Mouse (Mus musculus): Measurements from ENCODE around the gene Glt1d1. TPM values are rescaled to one million over a fixed set of nuclear protein-coding genes. Genes with fewer than 3 reads are reported as not detected.

The Glt1d1 gene
- polyA plus RNA-seq, 1 experiment: 2.5 TPM

DNA sequence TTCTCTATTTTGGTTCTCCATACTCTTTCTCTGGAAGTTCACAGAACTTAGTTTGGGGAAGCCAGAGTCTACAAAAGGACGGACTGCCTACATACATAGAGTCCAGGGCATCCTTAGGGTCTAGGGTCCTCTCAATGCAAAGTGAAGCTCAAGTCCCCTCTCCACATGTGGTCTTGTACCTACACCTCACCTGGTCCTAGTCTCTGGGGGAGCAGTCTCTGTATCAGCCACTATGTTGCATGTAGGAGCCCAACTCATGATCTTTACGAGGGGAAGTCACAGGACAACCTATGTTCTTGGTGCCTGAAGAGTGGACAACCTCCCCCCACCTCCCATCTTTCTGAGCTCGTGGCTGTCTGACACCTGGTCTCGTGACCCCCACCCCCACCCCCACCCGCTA, 391 bp upstream of the Glt1d1 start:
- Histone ChIP-seq H3K27me3 (replicated peaks; ENCODE audit: control insufficient read depth, insufficient read depth, low read length) (no peaks in the 10 kb centered on the region), H3K27ac (ENCODE audit: insufficient read depth, low read depth, low read length) (no peak overlapping the region), H3K4me1 (ENCODE audit: control insufficient read depth, insufficient read depth, low read length) (no peaks in the 10 kb centered on the region), H3K4me3 (ENCODE audit: insufficient read depth, low read depth, low read length) (no peak overlapping the region), H3K36me3 (ENCODE audit: control insufficient read depth, insufficient read depth, low read length) (no peaks in the 10 kb centered on the region)
- DNase-seq: no peak
- WGBS: 16% methylated on average over 5 of the region's 5 CpGs
- TF ChIP-seq CTCF (conservative IDR thresholded peaks at IDR 0.05; ENCODE audit: insufficient read depth, insufficient read length, low read depth, low read length) (no peak), POLR2A (IDR thresholded peaks at IDR 0.05; ENCODE audit: low read depth, low read length) (no peak)

DNA sequence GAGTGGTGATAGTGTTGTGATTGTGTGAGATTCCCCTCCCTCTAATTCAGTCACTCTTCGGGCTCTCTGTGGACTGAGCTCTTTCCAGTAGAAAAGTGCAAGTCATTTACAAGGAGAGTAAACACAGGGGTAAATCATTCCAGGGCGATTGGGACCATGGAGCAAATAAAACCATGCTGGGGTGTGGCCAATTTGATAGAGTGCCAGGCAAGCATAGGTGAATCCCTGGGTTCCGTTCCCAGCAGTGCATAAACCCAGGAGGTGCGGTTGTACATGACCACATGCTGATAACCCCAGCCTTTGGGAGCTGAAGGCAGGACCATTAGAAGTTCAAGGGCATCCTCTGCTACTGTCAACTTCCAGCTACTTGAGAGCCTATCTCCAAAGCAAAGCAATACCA, 1.1 kb downstream of the Glt1d1 start:
- peak overlapping the region; percentile 49 for H3K27ac ChIP-seq (ENCODE audit: insufficient read depth, low read depth, low read length)
- 16% methylated on average over 4 of the region's 4 CpGs for WGBS
- DNase-seq: peak; percentile 70
- H3K4me1 ChIP-seq (ENCODE audit: control insufficient read depth, insufficient read depth, low read length): no peaks in the 10 kb centered on the region; the same call in 1 of the 2 replicates
- H3K4me3 ChIP-seq (ENCODE audit: insufficient read depth, low read depth, low read length): 0 out of 2 replicates have a peak overlapping the region, but pooled peaks have one; percentile 8
- TF ChIP-seq POLR2A (IDR thresholded peaks at IDR 0.05; ENCODE audit: low read depth, low read length) (no peak), CTCF (conservative IDR thresholded peaks at IDR 0.05; ENCODE audit: insufficient read depth, insufficient read length, low read depth, low read length) (no peak)
- no peaks in the 10 kb centered on the region for H3K27me3 ChIP-seq (replicated peaks; ENCODE audit: control insufficient read depth, insufficient read depth, low read length)
- no peaks in the 10 kb centered on the region for H3K36me3 ChIP-seq (ENCODE audit: control insufficient read depth, insufficient read depth, low read length)

DNA sequence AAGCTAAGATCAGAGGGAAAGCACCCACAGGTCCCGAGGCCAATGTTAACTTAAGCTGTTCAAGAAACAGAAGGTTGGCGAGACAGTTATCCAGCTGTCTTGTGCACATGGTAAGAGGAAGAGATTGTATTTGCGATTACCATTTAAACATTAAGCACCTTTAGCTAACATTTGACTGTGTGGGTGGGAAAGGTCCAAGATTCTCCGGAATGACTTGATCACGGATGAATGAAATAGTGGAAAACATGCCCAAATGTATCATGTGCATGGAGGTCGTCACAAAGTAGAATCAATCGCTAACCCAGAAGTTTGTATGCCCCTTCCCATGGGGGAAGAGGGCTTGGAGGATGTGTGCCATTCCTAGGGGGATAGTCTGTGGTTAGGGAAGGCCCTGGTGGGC, 1.6 kb downstream of the Glt1d1 start:
- H3K36me3 ChIP-seq (ENCODE audit: control insufficient read depth, insufficient read depth, low read length): no peaks in the 10 kb centered on the region
- H3K4me1 ChIP-seq (ENCODE audit: control insufficient read depth, insufficient read depth, low read length): no peaks in the 10 kb centered on the region; the same call in 1 of the 2 replicates
- no peak for TF ChIP-seq CTCF (conservative IDR thresholded peaks at IDR 0.05; ENCODE audit: insufficient read depth, insufficient read length, low read depth, low read length)
- TF ChIP-seq POLR2A (IDR thresholded peaks at IDR 0.05; ENCODE audit: low read depth, low read length): no peak
- H3K27me3 ChIP-seq (replicated peaks; ENCODE audit: control insufficient read depth, insufficient read depth, low read length): no peaks in the 10 kb centered on the region
- no peak overlapping the region for H3K4me3 ChIP-seq (ENCODE audit: insufficient read depth, low read depth, low read length)
- WGBS: 65% methylated on average over 7 of the region's 7 CpGs
- H3K27ac ChIP-seq (ENCODE audit: insufficient read depth, low read depth, low read length): peak overlapping the region; percentile 7; the same call in 1 of the 2 replicates
- peak; percentile 78 for DNase-seq

DNA sequence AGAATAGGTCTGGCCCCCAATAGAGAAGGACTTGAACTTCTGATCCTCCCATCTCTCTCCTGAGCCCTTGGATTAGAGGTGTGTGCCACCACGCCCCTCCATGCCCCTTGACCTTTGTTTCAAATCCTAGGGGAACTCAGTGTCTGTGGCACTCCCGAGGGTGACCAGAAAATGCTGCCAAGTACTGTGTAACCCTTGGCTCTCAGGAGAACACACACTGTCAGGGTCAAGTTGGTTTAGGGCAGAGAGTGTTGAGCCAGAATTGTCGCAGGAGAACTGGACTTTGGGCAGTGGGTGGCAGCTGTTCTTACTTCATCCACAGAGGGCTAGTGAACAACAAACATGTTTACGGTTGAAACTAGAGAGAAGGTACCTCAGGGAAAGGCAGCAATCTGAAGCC, 5.6 kb downstream of the Glt1d1 start:
- 41% methylated on average over 4 of the region's 4 CpGs for WGBS
- Histone ChIP-seq H3K27ac (ENCODE audit: insufficient read depth, low read depth, low read length) (peak overlapping the region; percentile 90; the same call in 1 of the 2 replicates), H3K36me3 (ENCODE audit: control insufficient read depth, insufficient read depth, low read length) (no peaks in the 10 kb centered on the region), H3K4me3 (ENCODE audit: insufficient read depth, low read depth, low read length) (no peak overlapping the region), H3K4me1 (ENCODE audit: control insufficient read depth, insufficient read depth, low read length) (no peaks in the 10 kb centered on the region; the same call in 1 of the 2 replicates), H3K27me3 (replicated peaks; ENCODE audit: control insufficient read depth, insufficient read depth, low read length) (no peaks in the 10 kb centered on the region)
- peak; percentile 89 for DNase-seq
- TF ChIP-seq POLR2A (IDR thresholded peaks at IDR 0.05; ENCODE audit: low read depth, low read length) (no peak), CTCF (conservative IDR thresholded peaks at IDR 0.05; ENCODE audit: insufficient read depth, insufficient read length, low read depth, low read length) (no peak)

DNA sequence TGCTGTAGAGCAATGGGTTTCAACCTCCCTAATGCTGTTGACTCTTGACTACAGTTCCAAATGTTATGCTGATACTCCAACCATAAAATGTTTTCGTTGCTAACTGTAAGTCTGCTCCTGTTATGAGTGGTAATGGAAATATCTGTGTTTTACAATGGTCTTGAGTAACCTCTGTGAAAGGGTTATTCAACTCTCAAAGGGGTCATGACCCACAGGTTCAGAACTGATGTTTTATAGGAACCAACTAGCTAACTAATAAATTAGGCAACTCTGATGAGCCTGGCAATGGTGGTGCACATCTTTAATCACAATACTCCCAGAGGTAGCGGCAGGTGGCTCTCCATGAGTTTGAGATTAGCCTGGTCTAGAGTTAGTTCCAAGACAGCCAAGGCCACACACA, 6.1 kb downstream of the Glt1d1 start:
- no peaks in the 10 kb centered on the region for H3K27me3 ChIP-seq (replicated peaks; ENCODE audit: control insufficient read depth, insufficient read depth, low read length)
- TF ChIP-seq CTCF (conservative IDR thresholded peaks at IDR 0.05; ENCODE audit: insufficient read depth, insufficient read length, low read depth, low read length) (no peak), POLR2A (IDR thresholded peaks at IDR 0.05; ENCODE audit: low read depth, low read length) (no peak)
- WGBS: 77% methylated on average over 2 of the region's 2 CpGs
- no peaks in the 10 kb centered on the region for H3K36me3 ChIP-seq (ENCODE audit: control insufficient read depth, insufficient read depth, low read length)
- DNase-seq: no peak
- H3K27ac ChIP-seq (ENCODE audit: insufficient read depth, low read depth, low read length): peak overlapping the region; percentile 90; the same call in 1 of the 2 replicates
- H3K4me1 ChIP-seq (ENCODE audit: control insufficient read depth, insufficient read depth, low read length): no peaks in the 10 kb centered on the region; the same call in 1 of the 2 replicates
- no peak overlapping the region for H3K4me3 ChIP-seq (ENCODE audit: insufficient read depth, low read depth, low read length)

DNA sequence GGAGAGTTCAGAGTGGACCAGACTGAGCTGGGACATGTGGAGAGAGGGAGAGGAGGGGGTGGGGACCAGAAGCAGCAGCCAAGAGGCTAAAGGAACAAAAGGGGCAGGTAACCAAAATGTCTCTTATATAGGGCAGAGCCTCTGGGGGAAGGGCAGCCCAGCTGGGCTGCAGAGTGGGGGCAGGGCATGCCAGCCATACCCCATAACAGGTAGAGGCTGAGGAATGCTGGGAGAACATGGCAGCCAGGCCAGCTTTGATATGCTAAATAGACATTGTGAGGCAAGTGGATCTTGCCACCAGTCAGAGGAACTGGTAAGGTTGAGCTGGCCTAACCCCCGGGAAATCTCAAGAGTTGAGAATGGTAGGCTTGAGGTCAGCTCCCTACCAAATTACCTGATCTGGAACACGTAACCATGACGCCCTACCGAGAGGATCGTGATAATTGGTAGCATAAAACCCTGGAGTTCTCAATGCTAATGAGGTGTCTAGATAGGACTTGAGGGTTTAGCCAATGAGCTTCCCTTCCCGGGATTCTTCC, 7.1 kb downstream of the Glt1d1 start:
- no peaks in the 10 kb centered on the region for H3K27me3 ChIP-seq (replicated peaks; ENCODE audit: control insufficient read depth, insufficient read depth, low read length)
- no peak overlapping the region for H3K4me3 ChIP-seq (ENCODE audit: insufficient read depth, low read depth, low read length)
- no peaks in the 10 kb centered on the region for H3K36me3 ChIP-seq (ENCODE audit: control insufficient read depth, insufficient read depth, low read length)
- WGBS: 82% methylated on average over 6 of the region's 6 CpGs
- TF ChIP-seq POLR2A (IDR thresholded peaks at IDR 0.05; ENCODE audit: low read depth, low read length): no peak
- no peak overlapping the region for H3K27ac ChIP-seq (ENCODE audit: insufficient read depth, low read depth, low read length)
- DNase-seq: no peak
- H3K4me1 ChIP-seq (ENCODE audit: control insufficient read depth, insufficient read depth, low read length): no peaks in the 10 kb centered on the region; the same call in 1 of the 2 replicates

DNA sequence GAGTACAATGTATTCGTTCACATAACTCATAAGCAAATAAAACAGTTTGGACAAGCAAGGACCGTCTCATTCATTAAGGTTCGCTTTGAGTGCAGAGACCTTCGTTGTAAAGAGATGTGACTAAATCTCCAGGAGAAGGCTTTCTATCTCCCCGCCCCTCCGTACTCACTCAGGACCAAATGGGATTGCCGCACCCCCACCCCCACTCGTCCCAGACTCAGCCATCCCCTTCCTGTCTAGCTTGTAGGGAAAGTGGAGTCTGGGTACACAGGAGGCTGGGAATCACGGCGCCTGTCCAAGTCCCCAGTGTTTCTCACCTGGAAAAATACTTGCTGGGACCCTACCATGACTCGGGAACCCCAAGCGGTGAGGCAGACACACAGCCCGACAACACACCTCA, 7.6 kb downstream of the Glt1d1 start:
- TF ChIP-seq CTCF (conservative IDR thresholded peaks at IDR 0.05; ENCODE audit: insufficient read depth, insufficient read length, low read depth, low read length) (no peak), POLR2A (IDR thresholded peaks at IDR 0.05; ENCODE audit: low read depth, low read length) (no peak)
- WGBS: 87% methylated on average over 13 of the region's 13 CpGs
- H3K27ac ChIP-seq (ENCODE audit: insufficient read depth, low read depth, low read length): no peak overlapping the region
- DNase-seq: no peak
- no peaks in the 10 kb centered on the region for H3K36me3 ChIP-seq (ENCODE audit: control insufficient read depth, insufficient read depth, low read length)
- H3K4me1 ChIP-seq (ENCODE audit: control insufficient read depth, insufficient read depth, low read length): no peaks in the 10 kb centered on the region; the same call in 1 of the 2 replicates
- no peaks in the 10 kb centered on the region for H3K27me3 ChIP-seq (replicated peaks; ENCODE audit: control insufficient read depth, insufficient read depth, low read length)
- H3K4me3 ChIP-seq (ENCODE audit: insufficient read depth, low read depth, low read length): no peak overlapping the region

Data from kidney, adult 2 months (tissue).